ENCODE assay signal across 22 mouse cellular contexts in genomic region chr9:43520931-43521330, GRCm38 (mm10).
DNase-seq lines count a peak whose midpoint lies in the region; ATAC-seq and TF ChIP-seq lines count a peak whose summit lies in the region.
"Had no signal": no experiment of that assay in that cellular context is flagged by ENCODE, and none has a peak within 500 bp of the region (broad histone marks: within the 10 kb centered on the region; RNA-seq: fewer than 3 reads in every experiment).

No protein-coding gene starts in this region.

- no peak for TF ChIP-seq CTCF in layer of hippocampus, adult 2 months (conservative IDR thresholded peaks at IDR 0.05)
- TF ChIP-seq CTCF in left cerebral cortex, adult 2 months (IDR thresholded peaks at IDR 0.05) = no peak
- TF ChIP-seq CTCF in cortical plate, adult 2 months (IDR thresholded peaks at IDR 0.05; ENCODE audit: extremely low read depth, insufficient read depth, low read length) = no peak

- no peak for DNase-seq in layer of hippocampus, adult 2 months (ENCODE audit: low spot score in 2 of 2)
- DNase-seq in layer of hippocampus, postnatal 36 days = no peak
- DNase-seq in left cerebral cortex, adult 2 months (ENCODE audit: extremely low spot score in 1 of 2, low spot score in 2 of 2) = no peak
- DNase-seq in left cerebral cortex, adult 8-10 months (ENCODE audit: low spot score in 2 of 2) = no peak
- no peak for DNase-seq in forebrain, embryonic 11.5 days (ENCODE audit: low spot score)
- DNase-seq in hindbrain, embryonic 10.5 days (ENCODE audit: low spot score) = no peak
- DNase-seq: adrenal gland, adult 2 months; adrenal gland, postnatal 10 days; adrenal gland, postnatal 25 days; cerebellum, adult 11-12 months; cerebellum, adult 8-10 months; cerebellum, adult 9-11 months; cerebellum, postnatal 36 days; embryo, embryonic 11 days; forebrain, postnatal 0 days had no signal

- WGBS in forebrain, embryonic 11.5 days = 94% methylated on average over 3 of the region's 3 CpGs
- WGBS in hindbrain, embryonic 10.5 days = 94% methylated on average over 3 of the region's 3 CpGs

- H3K27ac ChIP-seq in layer of hippocampus, adult 2 months = peak overlapping the region; percentile 80
- H3K27ac ChIP-seq in left cerebral cortex, adult 2 months = peak overlapping the region; percentile 36; the same call in 1 of the 2 replicates
- peak overlapping the region; percentile 92 for H3K27ac ChIP-seq in cortical plate, adult 2 months (ENCODE audit: insufficient read depth, low read length)
- no peak overlapping the region for H3K27ac ChIP-seq in forebrain, embryonic 11.5 days (ENCODE audit: low read depth, low read length)
- no peak overlapping the region for H3K27ac ChIP-seq in hindbrain, embryonic 10.5 days
- H3K27ac ChIP-seq: embryonic facial prominence, embryonic 13.5 days; embryonic facial prominence, embryonic 15.5 days; forebrain, embryonic 10.5 days; forebrain, embryonic 13.5 days; forebrain, embryonic 15.5 days had no signal

- no peak for ATAC-seq in forebrain, embryonic 11.5 days (replicated peaks; ENCODE audit: low FRiP score)
- ATAC-seq: forebrain, embryonic 13.5 days; forebrain, embryonic 15.5 days; forebrain, postnatal 0 days had no signal

- H3K9ac ChIP-seq in forebrain, embryonic 11.5 days (ENCODE audit: low read length) = no peak overlapping the region
- H3K9ac ChIP-seq: embryonic facial prominence, embryonic 13.5 days; embryonic facial prominence, embryonic 15.5 days; forebrain, embryonic 13.5 days; forebrain, embryonic 15.5 days; forebrain, postnatal 0 days had no signal

- intact Hi-C loops in left cerebral cortex, adult 2 months (cut with DNase I) = no loop called here

- H3K9me3 ChIP-seq in forebrain, embryonic 11.5 days (ENCODE audit: control insufficient read depth, low read length) = no peaks in the 10 kb centered on the region
- H3K9me3 ChIP-seq in hindbrain, embryonic 10.5 days = no peaks in the 10 kb centered on the region
- H3K9me3 ChIP-seq: embryonic facial prominence, embryonic 13.5 days; embryonic facial prominence, embryonic 15.5 days; forebrain, embryonic 10.5 days; forebrain, embryonic 13.5 days; forebrain, embryonic 15.5 days had no signal

- H3K4me2 ChIP-seq in forebrain, embryonic 11.5 days (ENCODE audit: low read depth, low read length, severe bottlenecking) = no peak overlapping the region
- H3K4me2 ChIP-seq: embryonic facial prominence, embryonic 13.5 days; embryonic facial prominence, embryonic 15.5 days; forebrain, embryonic 13.5 days; forebrain, embryonic 15.5 days had no signal

- no peak overlapping the region for H3K4me3 ChIP-seq in layer of hippocampus, adult 2 months
- no peak overlapping the region for H3K4me3 ChIP-seq in left cerebral cortex, adult 2 months
- H3K4me3 ChIP-seq in cortical plate, adult 2 months (ENCODE audit: insufficient read depth, low read length) = no peak overlapping the region
- H3K4me3 ChIP-seq in forebrain, embryonic 11.5 days (ENCODE audit: low read depth, low read length) = no peak overlapping the region
- no peak overlapping the region for H3K4me3 ChIP-seq in hindbrain, embryonic 10.5 days
- H3K4me3 ChIP-seq: embryonic facial prominence, embryonic 13.5 days; embryonic facial prominence, embryonic 15.5 days; erythroblast, embryonic 14.5 days; forebrain, embryonic 10.5 days; forebrain, embryonic 13.5 days; forebrain, embryonic 15.5 days had no signal

- no peaks in the 10 kb centered on the region for H3K4me1 ChIP-seq in cortical plate, adult 2 months (ENCODE audit: control insufficient read depth, insufficient read depth, low read length)
- H3K4me1 ChIP-seq in forebrain, embryonic 11.5 days (replicated peaks; ENCODE audit: control insufficient read depth, insufficient read depth, low read length) = peaks cover 3% of the 10 kb centered on the region; the same call in 1 of the 2 replicates
- peaks cover 18% of the 10 kb centered on the region for H3K4me1 ChIP-seq in hindbrain, embryonic 10.5 days (replicated peaks)
- H3K4me1 ChIP-seq: embryonic facial prominence, embryonic 15.5 days had no signal

- H3K27me3 ChIP-seq in forebrain, embryonic 11.5 days (ENCODE audit: control insufficient read depth, insufficient read depth, low read length) = no peaks in the 10 kb centered on the region
- no peaks in the 10 kb centered on the region for H3K27me3 ChIP-seq in hindbrain, embryonic 10.5 days (ENCODE audit: insufficient read depth, poor library complexity, severe bottlenecking)
- H3K27me3 ChIP-seq: embryonic facial prominence, embryonic 13.5 days; embryonic facial prominence, embryonic 15.5 days; forebrain, embryonic 13.5 days; forebrain, embryonic 15.5 days had no signal

- TF ChIP-seq POLR2A in cortical plate, adult 2 months (IDR thresholded peaks at IDR 0.05; ENCODE audit: extremely low read depth, insufficient read depth, low read length) = no peak

- H3K36me3 ChIP-seq in forebrain, embryonic 11.5 days (ENCODE audit: control insufficient read depth, insufficient read depth, low read length) = no peaks in the 10 kb centered on the region
- no peaks in the 10 kb centered on the region for H3K36me3 ChIP-seq in hindbrain, embryonic 10.5 days
- H3K36me3 ChIP-seq: embryonic facial prominence, embryonic 13.5 days; embryonic facial prominence, embryonic 15.5 days; forebrain, embryonic 10.5 days; forebrain, embryonic 15.5 days had no signal

Comparison
In these comparisons a context has a peak if more than half of its experiments do, and no peak if none do; other contexts are left out.
1. H3K27ac ChIP-seq: peak in layer of hippocampus, adult 2 months (single experiment), left cerebral cortex, adult 2 months (single experiment) and cortical plate, adult 2 months (single experiment); none in forebrain, embryonic 11.5 days (single experiment) and hindbrain, embryonic 10.5 days (single experiment).